Mouse (Mus musculus): ENCODE measurements at regions not wholly inside any gene's neighbourhood (a gene's known extent, or its start where the extent isn't known, plus 50 kb on each side); places are given as distances from the start of the nearest gene placed in this dataset.
A peak's percentile ranks its signal among the peaks of the same experiment; 100 is the strongest.

DNA sequence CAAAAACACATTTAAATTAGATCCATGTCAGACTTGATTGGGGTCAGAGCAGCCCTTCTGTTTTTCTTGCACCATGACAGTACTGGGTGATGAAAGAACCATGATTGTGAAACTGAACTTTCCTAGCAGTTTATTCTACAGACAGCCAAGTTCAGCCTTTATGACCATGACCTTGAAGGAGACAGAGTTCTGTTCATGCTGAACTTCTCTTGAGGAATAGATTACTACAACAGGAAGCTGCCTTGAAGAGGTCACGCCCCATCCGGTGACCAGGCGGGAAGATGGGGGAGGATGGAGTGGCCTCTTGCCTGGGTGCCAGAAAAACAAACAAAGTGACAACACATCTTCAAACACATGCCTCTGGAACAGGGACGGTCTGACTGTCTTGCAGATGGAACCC lies 86.2 kb upstream of the Jazf1 start:
- TF ChIP-seq CTCF (IDR thresholded peaks at IDR 0.05) (no peak), EP300 (IDR thresholded peaks at IDR 0.05) (peak; percentile 88)

Measured in lung, postnatal 0 days (tissue).